Mouse (Mus musculus) gonadal fat pad, adult 2 months (tissue): ENCODE data around the gene Copb1. TPM values are rescaled to one million over a fixed set of nuclear protein-coding genes. Genes with fewer than 3 reads are reported as not detected.

ENCODE experiments used
- DNase-seq: peaks from one replicate; pipeline ENCODE4 v3.0.0-alpha.2; 2012; ENCODE audit warnings: low read depth
- polyA plus RNA-seq: library from polyadenylated mRNA; depleted of rRNA; stranded (reverse); fragments of >200 nt; gene quantifications from 2 replicates; pipeline ENCODE4 v1.2.3, GENCODE M21; 2012; rRNA removed

The Copb1 gene
- polyA plus RNA-seq, 1 experiment = 50.1 TPM

DNA sequence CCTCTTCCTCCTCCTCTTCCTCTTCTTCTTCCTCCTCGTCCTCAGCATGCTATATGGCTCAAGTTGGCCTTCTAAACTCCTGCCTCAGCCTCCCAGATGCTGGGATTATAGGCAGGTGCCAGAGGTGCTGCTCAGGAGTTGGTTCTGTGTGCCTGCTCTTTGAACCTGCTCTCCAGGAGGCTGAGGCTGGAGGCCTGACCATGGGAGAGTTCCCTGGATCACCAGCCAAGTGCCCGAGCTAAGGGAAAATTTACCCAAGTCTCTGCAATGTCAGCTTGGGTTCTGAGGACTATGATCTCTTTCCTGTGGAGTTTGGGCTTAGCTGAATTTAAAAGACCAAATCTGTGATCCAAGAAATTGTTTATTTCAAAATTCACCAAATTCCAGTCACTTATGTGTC lies 85.1 kb downstream of the Copb1 start:
- DNase-seq = no peak

Other genes with a start within 250 kb of the Copb1 start
- gene Rras2, start 136.9 kb downstream of the Copb1 start, polyA plus RNA-seq = 16.2 and 16.6 TPM in 2 replicates
- gene Psma1, start 21.4 kb upstream of the Copb1 start, polyA plus RNA-seq = 110 and 124 TPM in 2 replicates
- gene Pde3b, start 160.6 kb upstream of the Copb1 start, polyA plus RNA-seq = 39.1 and 44.4 TPM in 2 replicates